Comparison of ENCODE assay signal across 8 mouse cellular contexts in genomic region chrX:104483444-104483808, GRCm38 (mm10). TPM values are rescaled to one million over a fixed set of nuclear protein-coding genes. Genes with fewer than 3 reads are reported as not detected.
DNase-seq lines count a peak whose midpoint lies in the region; ATAC-seq and TF ChIP-seq lines count a peak whose summit lies in the region.

No protein-coding gene starts in this region.

- TF ChIP-seq POLR2A in testis, adult 2 months (IDR thresholded peaks at IDR 0.05; ENCODE audit: control insufficient read depth, low read depth, low read length): no peak

- H3K4me3 ChIP-seq in testis, adult 2 months (ENCODE audit: control insufficient read depth, low read depth, low read length): peak overlapping the region; percentile 84
- H3K4me3 ChIP-seq in brown adipose tissue, adult 24 weeks (ENCODE audit: insufficient read depth, low read depth, low read length): peak overlapping the region; percentile 91
- peak overlapping the region; percentile 51 for H3K4me3 ChIP-seq in forebrain, embryonic 14.5 days (ENCODE audit: low read depth, low read length)
- peak overlapping the region; percentile 60 for H3K4me3 ChIP-seq in kidney, embryonic 15.5 days (replicated peaks)
- peak overlapping the region; percentile 94 for H3K4me3 ChIP-seq in megakaryocyte, embryonic 14.5 days (replicated peaks)
- H3K4me3 ChIP-seq in stomach, embryonic 16.5 days (replicated peaks; ENCODE audit: low read length): peak overlapping the region; percentile 53

- no peaks in the 10 kb centered on the region for H3K27me3 ChIP-seq in testis, adult 2 months (ENCODE audit: control insufficient read depth, insufficient read depth, low read length)
- no peaks in the 10 kb centered on the region for H3K27me3 ChIP-seq in forebrain, embryonic 14.5 days (replicated peaks; ENCODE audit: control insufficient read depth, insufficient read depth, low read length)
- peaks cover 26% of the 10 kb centered on the region for H3K27me3 ChIP-seq in kidney, embryonic 15.5 days
- H3K27me3 ChIP-seq in megakaryocyte, embryonic 14.5 days (replicated peaks): peaks cover 4% of the 10 kb centered on the region
- peaks cover 5% of the 10 kb centered on the region; the same call in 1 of the 2 replicates for H3K27me3 ChIP-seq in stomach, embryonic 16.5 days (ENCODE audit: control insufficient read depth, insufficient read depth, low read length)

- no peak for DNase-seq in testis, postnatal 14 days (ENCODE audit: low spot score)
- no peak for DNase-seq in forebrain, embryonic 14.5 days (ENCODE audit: low spot score)
- DNase-seq in adrenal gland, postnatal 4 days (ENCODE audit: low spot score in 2 of 2): no peak

- H3K4me1 ChIP-seq in testis, adult 2 months (ENCODE audit: control insufficient read depth, insufficient read depth, low read length): peaks cover 2% of the 10 kb centered on the region; the same call in 1 of the 2 replicates
- no peaks in the 10 kb centered on the region for H3K4me1 ChIP-seq in brown adipose tissue, adult 24 weeks (ENCODE audit: control insufficient read depth, insufficient read depth, insufficient read length, low read length)
- H3K4me1 ChIP-seq in forebrain, embryonic 14.5 days (ENCODE audit: control insufficient read depth, insufficient read depth, low read length): no peaks in the 10 kb centered on the region
- no peaks in the 10 kb centered on the region for H3K4me1 ChIP-seq in kidney, embryonic 15.5 days
- H3K4me1 ChIP-seq in megakaryocyte, embryonic 14.5 days: peaks cover 7% of the 10 kb centered on the region; the same call in 1 of the 2 replicates
- no peaks in the 10 kb centered on the region for H3K4me1 ChIP-seq in stomach, embryonic 16.5 days (ENCODE audit: control insufficient read depth, insufficient read depth, low read length)

- H3K9me3 ChIP-seq in forebrain, embryonic 14.5 days (replicated peaks; ENCODE audit: control insufficient read depth, low read length): no peaks in the 10 kb centered on the region
- H3K9me3 ChIP-seq in kidney, embryonic 15.5 days (replicated peaks): no peaks in the 10 kb centered on the region
- H3K9me3 ChIP-seq in megakaryocyte, embryonic 14.5 days: no peaks in the 10 kb centered on the region
- no peaks in the 10 kb centered on the region for H3K9me3 ChIP-seq in stomach, embryonic 16.5 days (replicated peaks; ENCODE audit: control insufficient read depth, low read length)

- no peak for TF ChIP-seq CTCF in testis, adult 2 months (IDR thresholded peaks at IDR 0.05; ENCODE audit: control insufficient read depth, insufficient read depth, insufficient replicate concordance, low read depth, low read length)

- no peaks in the 10 kb centered on the region for H3K36me3 ChIP-seq in testis, adult 2 months (ENCODE audit: control insufficient read depth, insufficient read depth, low read length)
- no peaks in the 10 kb centered on the region for H3K36me3 ChIP-seq in forebrain, embryonic 14.5 days (ENCODE audit: control insufficient read depth, insufficient read depth, low read length)
- no peaks in the 10 kb centered on the region for H3K36me3 ChIP-seq in kidney, embryonic 15.5 days
- H3K36me3 ChIP-seq in megakaryocyte, embryonic 14.5 days (replicated peaks; ENCODE audit: low read length): no peaks in the 10 kb centered on the region
- H3K36me3 ChIP-seq in stomach, embryonic 16.5 days (ENCODE audit: control insufficient read depth, insufficient read depth, low read length): no peaks in the 10 kb centered on the region

- peak overlapping the region; percentile 49 for H3K4me2 ChIP-seq in forebrain, embryonic 14.5 days (ENCODE audit: low read length)
- H3K4me2 ChIP-seq in kidney, embryonic 15.5 days: peak overlapping the region; percentile 53
- H3K4me2 ChIP-seq in stomach, embryonic 16.5 days (ENCODE audit: low read depth, low read length): peak overlapping the region; percentile 59

- no peak overlapping the region for H3K27ac ChIP-seq in testis, adult 2 months (ENCODE audit: control insufficient read depth, insufficient read depth, low read depth, low read length)
- peak overlapping the region; percentile 78; the same call in 1 of the 2 replicates for H3K27ac ChIP-seq in brown adipose tissue, adult 24 weeks (replicated peaks; ENCODE audit: low read depth, low read length)
- peak overlapping the region; percentile 46; the same call in 1 of the 2 replicates for H3K27ac ChIP-seq in forebrain, embryonic 14.5 days (ENCODE audit: low read depth, low read length)
- H3K27ac ChIP-seq in kidney, embryonic 15.5 days: peak overlapping the region; percentile 78
- peak overlapping the region; percentile 57 for H3K27ac ChIP-seq in stomach, embryonic 16.5 days (ENCODE audit: low read length)

- WGBS in forebrain, embryonic 14.5 days: 36% methylated on average over 6 of the region's 6 CpGs
- 23% methylated on average over 6 of the region's 6 CpGs for WGBS in kidney, embryonic 15.5 days
- 15% methylated on average over 6 of the region's 6 CpGs for WGBS in stomach, embryonic 16.5 days

- ATAC-seq in forebrain, embryonic 14.5 days: peak; percentile 73
- peak; percentile 90 for ATAC-seq in kidney, embryonic 15.5 days (replicated peaks; ENCODE audit: low FRiP score)
- ATAC-seq in stomach, embryonic 16.5 days (ENCODE audit: insufficient read depth, low FRiP score): peak; percentile 80

- H3K9ac ChIP-seq in forebrain, embryonic 14.5 days (ENCODE audit: low read length): peak overlapping the region; percentile 59
- H3K9ac ChIP-seq in kidney, embryonic 15.5 days: peak overlapping the region; percentile 50
- peak overlapping the region; percentile 62 for H3K9ac ChIP-seq in stomach, embryonic 16.5 days (ENCODE audit: low read length)

RNA-seq across cellular contexts. Expression of gene Uprt, which starts 0.8 kb away (rescaled TPM):
- polyA plus RNA-seq in testis, adult 2 months (2012; rRNA removed): 0.29 and 0.31 TPM in 2 replicates
- polyA plus RNA-seq in brown adipose tissue, adult 24 weeks (2012; ENCODE audit: insufficient read depth, insufficient read length, missing spikeins): 3.4 and 6.7 TPM in 2 replicates
- 1.2 and 1.6 TPM in 2 replicates for polyA plus RNA-seq in forebrain, embryonic 14.5 days (2014; fragmentation: Nextera tagmentation; extraction: Ambion mirVana)
- 2.5 TPM in 2 replicates for polyA plus RNA-seq in kidney, embryonic 15.5 days (2015; fragmentation: Nextera tagmentation; extraction: Ambion mirVana)
- 0.09 TPM in 1 of 2 replicates, not detected in the other for polyA plus RNA-seq in megakaryocyte, embryonic 14.5 days (2012; ENCODE audit: insufficient read depth, low replicate concordance)
- polyA plus RNA-seq in stomach, embryonic 16.5 days (2015; fragmentation: Nextera tagmentation; extraction: Ambion mirVana): 1.8 and 1.9 TPM in 2 replicates
- 10 to 100 TPM; 12.0 to 15.6 TPM for total RNA-seq in adrenal gland, postnatal 4 days (2021)
